Mouse (Mus musculus) naive thymus-derived CD4-positive, alpha-beta T cell, adult 2 months (primary cell): ENCODE measurements around the gene Ggta1.
A peak's percentile ranks its signal among the peaks of the same experiment; 100 is the strongest.

ENCODE experiments used
- DNase-seq: peaks from one replicate; pipeline ENCODE4 v3.0.0-alpha.2; 2011; ENCODE audit warnings: low read depth

The Ggta1 gene

GRCm38 (mm10) chr2:35434576-35435123 lies 28.4 kb downstream of the Ggta1 start:
- no peak for DNase-seq

GRCm38 (mm10) chr2:35433428-35433827 lies 29.6 kb downstream of the Ggta1 start:
- DNase-seq, result no peak

GRCm38 (mm10) chr2:35432472-35432871 lies 30.6 kb downstream of the Ggta1 start:
- no peak for DNase-seq

GRCm38 (mm10) chr2:35432011-35432410 lies 31.0 kb downstream of the Ggta1 start:
- no peak for DNase-seq

GRCm38 (mm10) chr2:35430806-35431205 lies 32.2 kb downstream of the Ggta1 start:
- DNase-seq, result no peak

- DNase-seq, result no peak
Observed at GRCm38 (mm10) chr2:35428615-35429300, 34.3 kb downstream of the Ggta1 start.

GRCm38 (mm10) chr2:35427559-35427958 lies 35.5 kb downstream of the Ggta1 start:
- DNase-seq, result no peak

GRCm38 (mm10) chr2:35423711-35424339 lies 39.2 kb downstream of the Ggta1 start:
- DNase-seq, result peak; percentile 65

- DNase-seq, result peak; percentile 76
Observed at GRCm38 (mm10) chr2:35422384-35422783, 40.6 kb downstream of the Ggta1 start.

GRCm38 (mm10) chr2:35420681-35421080 lies 42.4 kb downstream of the Ggta1 start:
- no peak for DNase-seq

- no peak for DNase-seq
Observed at GRCm38 (mm10) chr2:35419671-35420070, 43.4 kb downstream of the Ggta1 start.

GRCm38 (mm10) chr2:35419243-35419642 lies 43.8 kb downstream of the Ggta1 start:
- no peak for DNase-seq

- DNase-seq, result no peak
Observed at GRCm38 (mm10) chr2:35417231-35417630, 45.8 kb downstream of the Ggta1 start.

- peak; percentile 28 for DNase-seq
Observed at GRCm38 (mm10) chr2:35416473-35416872, 46.6 kb downstream of the Ggta1 start.

GRCm38 (mm10) chr2:35412810-35413209 lies 50.2 kb downstream of the Ggta1 start:
- no peak for DNase-seq

GRCm38 (mm10) chr2:35412246-35412645 lies 50.8 kb downstream of the Ggta1 start:
- DNase-seq, result no peak

GRCm38 (mm10) chr2:35411640-35412190 lies 51.3 kb downstream of the Ggta1 start:
- peak; percentile 42 for DNase-seq

GRCm38 (mm10) chr2:35409466-35409865 lies 53.6 kb downstream of the Ggta1 start:
- no peak for DNase-seq

GRCm38 (mm10) chr2:35408409-35409110 lies 54.5 kb downstream of the Ggta1 start:
- peak; percentile 56 for DNase-seq

GRCm38 (mm10) chr2:35407878-35408277 lies 55.2 kb downstream of the Ggta1 start:
- peak; percentile 28 for DNase-seq

- DNase-seq, result no peak
Observed at GRCm38 (mm10) chr2:35407266-35407665, 55.8 kb downstream of the Ggta1 start.

- DNase-seq, result no peak
Observed at GRCm38 (mm10) chr2:35406611-35407010, 56.4 kb downstream of the Ggta1 start.

GRCm38 (mm10) chr2:35402391-35402790 lies 60.6 kb downstream of the Ggta1 start:
- DNase-seq, result no peak
